Mouse (Mus musculus) lung, postnatal 14 days (tissue): ENCODE data around the gene Cd81.
A peak's percentile ranks its signal among the peaks of the same experiment; 100 is the strongest.

Experiments used
- DNase-seq: peaks from one replicate; pipeline ENCODE4 v3.0.0; 2021

Gene Cd81

DNA sequence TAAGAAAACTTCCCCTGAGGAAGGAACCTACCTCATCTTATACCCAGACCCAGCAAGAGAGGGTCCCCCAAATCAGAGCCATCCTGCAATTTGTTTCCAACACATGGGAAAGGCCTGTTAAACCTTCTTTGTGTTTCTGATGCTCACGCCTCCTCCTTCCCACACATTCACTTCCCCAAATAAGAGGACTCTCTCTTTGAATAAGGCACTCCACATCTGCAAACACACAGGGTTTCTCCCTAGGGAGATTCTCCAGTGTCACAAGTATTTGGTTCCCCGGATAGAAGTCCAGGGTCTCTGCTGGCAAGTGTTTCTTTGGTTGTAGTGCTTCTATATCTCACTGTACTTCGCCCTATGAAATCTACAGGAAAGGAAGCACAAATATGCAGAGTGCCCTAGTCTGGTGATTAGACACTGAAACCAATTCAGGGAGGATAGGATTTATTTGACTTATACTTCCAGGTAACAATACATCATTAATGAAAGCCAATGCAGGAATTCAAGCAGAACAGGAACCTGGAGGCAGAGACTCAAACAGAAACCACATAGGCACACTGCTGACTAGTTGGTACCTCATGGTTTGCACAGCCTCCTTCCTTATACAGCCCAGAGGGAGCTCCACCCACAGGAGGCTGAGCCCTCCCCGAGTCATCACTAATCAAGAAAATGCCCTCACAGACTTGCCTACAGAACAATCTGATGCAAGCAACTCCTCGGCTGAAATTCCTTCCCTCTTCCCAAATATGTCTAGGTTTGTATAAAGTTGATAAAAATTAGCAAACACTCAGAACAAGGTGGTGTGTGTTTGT, 31.0 kb upstream of the Cd81 start:
- no peak for DNase-seq

DNA sequence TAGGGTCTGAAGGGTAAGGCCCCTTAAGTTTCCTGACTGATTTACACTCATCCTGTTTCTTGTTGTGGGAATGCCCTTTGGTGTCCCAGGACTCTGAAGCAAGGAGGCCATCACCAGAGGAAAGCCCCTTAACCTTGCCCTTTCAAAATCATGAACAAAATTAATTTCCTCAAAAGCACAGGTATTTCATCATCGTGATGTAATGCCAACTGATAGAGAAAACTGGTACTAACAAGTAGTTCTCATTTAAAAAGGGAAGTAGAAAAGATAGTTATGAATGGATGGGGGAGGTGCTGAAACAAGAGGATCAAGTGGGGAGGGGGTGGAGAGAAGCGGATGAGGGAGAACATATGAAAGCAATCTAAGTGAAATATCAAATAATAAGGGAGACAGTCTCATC, 29.0 kb upstream of the Cd81 start:
- DNase-seq, result no peak

DNA sequence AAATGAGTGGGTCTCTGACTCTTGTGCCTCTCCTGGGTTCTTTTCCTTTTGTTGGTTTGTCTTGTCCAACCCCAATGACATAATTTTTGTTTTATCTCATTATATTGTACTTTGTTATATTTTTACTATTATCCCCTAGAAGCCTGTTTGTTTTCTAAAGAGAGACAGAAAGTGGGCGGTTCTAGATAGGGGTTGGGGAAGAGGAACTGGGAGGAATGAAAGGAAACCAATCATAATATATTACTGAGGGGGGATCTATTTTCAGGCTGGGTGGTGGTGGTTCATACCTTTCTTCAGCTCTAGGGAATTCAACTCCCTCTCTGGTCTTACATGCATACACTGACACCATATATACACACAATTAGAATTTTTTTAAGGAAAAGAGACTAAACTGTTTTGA, 28.2 kb upstream of the Cd81 start:
- DNase-seq, result no peak

DNA sequence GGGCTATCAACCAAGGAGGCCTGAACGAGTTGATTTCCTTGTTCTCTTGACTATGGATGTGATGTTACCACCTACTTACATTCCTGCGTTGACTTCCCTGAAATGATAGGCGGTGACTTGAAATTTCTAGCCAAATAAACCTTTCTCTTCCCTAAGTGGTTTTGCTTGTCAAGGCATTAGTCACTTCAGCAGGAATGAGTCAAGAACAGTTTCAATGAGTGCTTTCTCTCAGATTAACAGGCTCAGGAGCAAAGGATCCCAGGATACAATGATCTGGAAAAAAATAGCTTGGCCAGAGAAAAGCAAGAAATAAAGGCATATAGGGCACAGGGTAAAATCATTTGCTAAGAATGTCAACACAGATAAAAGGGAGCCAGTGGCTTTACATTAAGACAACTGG, 27.0 kb upstream of the Cd81 start:
- DNase-seq, result no peak

DNA sequence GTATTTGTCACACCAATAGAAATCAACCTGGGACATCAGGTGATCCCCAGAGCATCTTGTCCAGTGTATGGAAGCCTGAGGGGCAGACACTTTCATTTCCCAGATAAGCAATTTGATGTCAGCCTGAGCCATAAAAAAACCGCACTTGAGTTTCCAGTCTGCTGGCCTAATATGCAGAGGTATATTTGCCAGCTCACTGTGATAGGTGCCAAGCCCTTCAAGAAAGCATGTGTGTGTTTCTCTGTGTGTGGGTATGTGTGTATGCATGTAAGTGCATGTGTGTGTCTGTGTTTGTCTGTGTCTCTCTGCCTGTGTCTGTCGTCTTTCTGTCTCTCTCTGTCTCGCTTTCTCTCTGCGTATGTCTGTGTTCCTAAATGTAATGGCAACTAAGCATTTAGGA, 25.3 kb upstream of the Cd81 start:
- no peak for DNase-seq

DNA sequence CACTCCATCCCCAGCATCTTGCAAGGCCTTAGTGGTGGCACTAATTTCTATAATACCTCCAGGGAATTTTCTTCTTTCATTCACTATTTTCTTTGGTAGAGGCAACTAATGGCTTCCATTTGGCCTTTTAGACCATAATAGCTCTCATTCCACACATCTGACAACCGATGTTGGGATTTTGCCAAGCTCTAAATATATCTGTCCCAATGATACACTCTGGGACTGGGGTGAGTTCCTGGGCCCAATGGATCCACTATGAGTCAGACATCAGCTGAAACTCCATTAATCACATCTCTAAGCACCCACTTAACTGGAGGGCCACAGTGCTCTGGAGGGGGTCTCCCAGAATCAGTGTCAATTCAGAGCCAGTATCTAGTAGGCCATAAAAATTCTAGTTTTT, 20.7 kb upstream of the Cd81 start:
- DNase-seq, result no peak

DNA sequence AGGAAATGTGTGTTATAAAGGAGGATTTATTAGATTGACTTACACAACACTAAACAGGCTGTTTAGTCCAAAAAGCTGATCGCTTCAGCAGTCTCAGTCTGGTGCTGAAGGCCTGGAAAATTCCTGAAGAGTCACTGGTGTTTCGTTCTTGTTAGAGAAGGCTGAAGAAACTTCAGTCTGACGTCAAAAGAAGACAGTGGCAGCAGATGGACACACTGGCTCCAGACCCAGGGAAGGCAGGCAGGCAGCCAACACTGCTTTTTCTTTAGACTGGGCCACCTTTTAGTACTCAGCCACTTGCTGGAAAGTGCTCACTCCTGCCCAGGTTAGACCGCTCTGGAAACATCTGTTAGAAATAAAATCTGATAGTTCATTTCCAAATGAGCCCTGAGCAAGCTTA, 19.0 kb upstream of the Cd81 start:
- DNase-seq, result peak; percentile 65

DNA sequence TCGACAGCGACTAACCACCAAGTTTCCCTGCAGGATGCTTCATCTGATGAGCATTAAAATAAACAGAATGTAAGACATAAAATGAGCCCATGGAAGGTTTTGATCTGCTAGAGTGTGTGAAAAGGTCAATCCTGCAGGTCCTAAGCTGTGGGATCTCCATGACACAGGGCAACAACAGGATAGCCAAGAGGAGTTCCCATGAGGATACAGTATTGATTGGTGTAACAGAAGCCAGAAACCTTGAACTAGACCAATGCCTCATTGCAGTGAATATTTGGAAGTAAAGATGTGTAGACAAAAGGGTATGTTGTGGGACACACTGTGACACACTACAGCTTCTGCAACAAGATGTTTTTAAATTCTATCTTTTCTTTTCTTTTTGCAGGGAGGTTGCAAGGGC, 18.4 kb upstream of the Cd81 start:
- no peak for DNase-seq

DNA sequence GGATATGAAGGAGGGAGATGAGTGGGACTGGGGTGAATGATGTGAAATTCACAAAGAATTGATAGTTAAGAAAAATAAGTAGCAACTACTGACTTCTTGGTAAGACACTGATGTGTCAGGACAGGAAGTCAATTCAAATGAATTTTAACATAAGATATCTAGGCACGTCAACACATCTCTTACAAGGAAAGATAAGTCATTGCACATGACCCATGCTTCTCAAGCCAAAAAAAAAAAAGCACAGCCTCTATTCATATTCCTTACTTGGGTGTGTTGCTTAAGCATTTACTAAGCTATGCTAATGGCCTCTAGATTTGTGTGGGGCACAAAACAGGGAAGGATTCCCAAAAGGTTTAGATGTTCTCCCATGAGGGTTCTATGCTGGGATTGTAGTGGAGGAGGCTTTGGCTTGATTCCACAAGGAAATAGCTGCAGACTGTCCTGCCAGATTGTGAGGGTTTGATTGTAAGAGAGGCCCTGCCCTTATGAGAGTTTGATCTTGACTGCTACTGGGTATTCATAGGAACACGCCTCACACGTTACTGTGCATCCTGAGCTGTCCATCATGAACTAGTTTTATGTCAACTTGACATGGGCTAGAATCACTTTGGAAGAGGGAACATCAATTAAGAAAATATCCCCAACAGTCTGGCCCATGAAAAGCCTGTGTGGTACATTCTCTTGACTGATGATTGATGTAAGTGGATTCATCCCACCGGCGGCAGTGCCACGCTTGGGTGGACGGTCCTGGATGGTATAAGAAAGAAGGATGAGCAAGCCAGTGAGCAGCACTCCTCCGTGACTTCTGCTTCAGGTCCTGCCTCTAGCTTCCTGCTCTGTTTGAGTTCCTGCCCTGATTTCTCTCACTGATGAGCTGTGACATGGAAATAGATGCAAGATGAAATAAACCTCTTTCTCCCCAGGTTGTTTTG, 17.8 kb upstream of the Cd81 start:
- no peak for DNase-seq

DNA sequence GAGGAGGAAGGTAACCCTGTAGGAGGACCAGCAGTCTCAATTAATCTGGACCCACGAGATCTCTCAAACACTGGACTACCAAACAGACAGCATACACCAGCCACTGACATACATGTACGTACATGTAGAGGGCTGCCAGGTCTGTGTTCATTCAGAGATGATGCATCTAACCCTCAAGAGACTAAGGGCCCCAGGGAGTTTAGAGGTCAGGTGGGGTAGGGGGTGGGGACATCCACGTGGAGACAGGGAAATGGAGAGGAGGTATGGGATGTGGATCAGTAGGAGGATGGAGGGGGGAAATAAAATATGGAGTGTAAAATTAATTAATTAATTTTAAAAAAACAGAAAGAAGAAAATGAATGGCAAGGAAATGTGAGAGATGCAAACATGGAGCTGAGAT, 15.8 kb upstream of the Cd81 start:
- DNase-seq, result no peak

DNA sequence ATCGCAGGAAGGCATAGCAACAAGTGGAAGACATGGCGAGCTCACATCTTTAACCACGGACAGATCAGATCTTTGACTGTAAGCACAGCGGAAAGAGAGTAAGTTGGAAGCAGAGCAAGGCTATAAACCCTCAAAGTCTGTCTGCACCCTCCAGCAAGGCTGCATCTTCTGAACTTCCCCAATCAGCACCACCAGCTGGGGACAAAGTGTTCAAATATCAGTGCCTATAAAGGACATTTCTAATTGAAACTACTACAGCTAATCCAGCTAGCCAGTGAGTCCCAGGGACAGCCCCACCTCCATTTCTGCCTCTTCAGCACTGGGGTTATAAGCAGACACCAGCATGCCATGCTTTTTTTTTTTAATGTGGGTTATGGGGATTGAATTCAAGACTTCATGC, 15.2 kb upstream of the Cd81 start:
- DNase-seq, result no peak

DNA sequence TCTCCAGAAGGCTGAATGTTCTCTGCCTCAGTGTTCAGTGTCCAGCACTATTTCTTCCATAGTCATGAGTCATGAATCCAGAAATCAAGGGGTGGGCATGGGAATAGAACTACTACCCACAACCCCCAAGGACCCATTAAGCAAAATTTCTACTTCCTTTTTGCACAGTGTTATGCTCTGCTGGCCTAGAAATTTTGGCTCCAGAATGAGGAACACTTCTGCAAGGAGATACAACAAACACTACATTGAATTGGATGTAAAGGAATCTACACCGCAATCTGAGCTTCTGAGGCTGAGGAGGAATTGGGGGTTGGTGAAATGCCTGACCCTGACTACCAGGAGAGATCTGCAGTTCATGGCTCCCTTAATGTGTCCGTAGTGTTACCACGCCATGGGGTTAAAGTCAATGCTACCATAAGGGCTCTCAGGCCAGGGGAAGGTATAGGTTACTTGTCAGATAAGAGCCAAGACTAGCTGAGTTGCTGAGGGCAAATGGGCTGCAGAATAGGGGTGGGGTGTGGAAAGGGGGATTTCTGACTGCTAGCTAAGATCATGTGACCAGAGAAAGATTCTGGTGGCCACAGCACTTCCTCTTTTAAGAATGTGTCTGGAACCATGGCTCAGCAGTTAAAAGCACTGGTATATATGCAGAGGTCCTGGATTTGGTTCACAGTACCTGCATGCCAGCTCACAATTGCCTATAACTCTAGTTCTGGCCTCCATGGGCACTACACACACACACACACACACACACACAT, 14.2 kb upstream of the Cd81 start:
- DNase-seq, result no peak

DNA sequence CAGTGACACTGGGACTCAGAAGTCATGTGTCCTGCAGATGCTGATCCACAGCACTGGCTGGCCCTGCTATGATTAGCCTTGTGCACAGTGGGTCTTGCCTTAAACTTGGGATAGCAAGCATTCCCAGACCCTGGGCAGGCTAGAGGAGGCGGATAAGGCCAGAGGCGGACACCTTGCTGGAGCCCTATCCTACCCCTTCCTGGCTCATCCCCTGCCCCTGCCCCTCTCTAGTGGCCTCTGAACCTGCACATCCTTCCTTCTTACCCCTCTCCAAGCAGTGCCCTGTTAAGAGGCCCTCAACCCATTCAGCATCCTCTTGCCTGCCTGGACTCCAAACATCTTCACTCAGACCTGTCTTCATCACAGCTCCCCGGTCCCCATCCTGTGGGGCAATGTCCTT, 12.0 kb upstream of the Cd81 start:
- no peak for DNase-seq

DNA sequence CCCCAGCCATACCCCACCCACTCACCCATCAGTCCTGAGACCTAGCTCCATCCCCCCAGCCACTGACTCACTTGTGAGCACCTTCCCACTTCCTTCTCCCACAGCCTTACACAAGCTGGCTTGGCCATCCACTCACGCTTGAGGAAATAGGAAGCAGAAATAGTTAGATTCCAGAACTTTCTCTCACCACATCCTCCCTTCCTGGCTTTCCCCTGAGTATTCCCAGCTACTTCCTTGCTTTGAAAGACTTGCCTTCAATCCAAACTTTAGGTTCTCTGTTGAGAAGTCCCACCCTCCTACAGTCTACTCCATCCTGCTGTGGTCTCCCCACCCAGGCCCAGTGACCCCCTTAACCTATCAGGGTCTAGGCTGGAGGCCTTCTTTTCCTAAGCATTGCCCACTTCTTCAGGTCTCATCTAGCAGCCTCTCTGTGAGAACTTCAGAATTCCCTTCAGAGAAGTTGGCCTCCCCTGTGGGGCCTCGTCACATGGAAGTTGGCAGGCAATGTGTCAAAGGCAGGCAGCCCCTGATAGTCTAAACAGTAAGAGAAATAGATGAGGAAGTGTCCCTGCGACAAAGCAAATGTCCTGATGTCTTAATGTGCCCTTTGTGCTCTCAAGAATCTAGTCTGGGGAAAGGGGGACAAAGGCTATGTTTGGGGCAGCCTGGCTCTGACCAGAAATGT, 11.3 kb upstream of the Cd81 start:
- DNase-seq, result no peak

DNA sequence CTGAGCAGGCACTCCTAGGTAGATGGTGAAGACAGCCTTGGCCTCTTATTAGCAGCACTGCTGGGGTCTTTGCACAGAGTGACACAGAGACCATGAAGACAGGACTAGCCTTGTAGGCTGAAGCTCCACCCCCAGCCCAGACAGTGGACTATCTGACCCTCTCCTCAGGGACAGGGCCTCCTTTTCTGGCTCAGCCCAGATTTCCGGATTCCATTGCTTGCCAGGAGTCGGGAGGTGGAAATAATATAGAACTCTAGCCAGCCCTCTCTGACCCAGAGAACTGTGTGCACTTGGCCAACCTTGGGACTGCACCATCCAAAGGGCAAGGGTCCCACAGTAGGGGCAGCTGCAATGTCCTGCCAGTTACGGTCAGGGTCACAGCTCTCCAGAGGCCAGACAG, 10.4 kb upstream of the Cd81 start:
- peak; percentile 74 for DNase-seq

DNA sequence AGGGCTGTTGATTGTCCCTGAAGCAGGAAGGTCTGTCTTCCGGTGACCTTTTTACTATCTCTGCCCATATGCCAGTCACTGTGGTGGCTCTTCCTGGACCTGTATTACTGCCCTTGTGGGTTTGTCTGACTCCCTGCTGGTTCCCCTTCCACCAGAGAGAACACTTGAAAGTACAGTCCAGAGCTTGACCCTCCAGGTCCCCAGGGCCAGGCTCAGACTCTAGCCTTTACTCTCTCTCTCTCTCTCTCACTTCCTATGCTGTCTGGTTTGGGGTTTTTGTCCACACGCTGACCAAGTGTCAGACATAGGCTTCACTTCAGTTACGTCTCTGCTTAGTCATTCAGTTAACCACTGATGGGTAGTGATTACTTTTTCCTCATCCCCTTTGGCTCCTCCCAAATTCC, 9.6 kb upstream of the Cd81 start:
- DNase-seq, result no peak

DNA sequence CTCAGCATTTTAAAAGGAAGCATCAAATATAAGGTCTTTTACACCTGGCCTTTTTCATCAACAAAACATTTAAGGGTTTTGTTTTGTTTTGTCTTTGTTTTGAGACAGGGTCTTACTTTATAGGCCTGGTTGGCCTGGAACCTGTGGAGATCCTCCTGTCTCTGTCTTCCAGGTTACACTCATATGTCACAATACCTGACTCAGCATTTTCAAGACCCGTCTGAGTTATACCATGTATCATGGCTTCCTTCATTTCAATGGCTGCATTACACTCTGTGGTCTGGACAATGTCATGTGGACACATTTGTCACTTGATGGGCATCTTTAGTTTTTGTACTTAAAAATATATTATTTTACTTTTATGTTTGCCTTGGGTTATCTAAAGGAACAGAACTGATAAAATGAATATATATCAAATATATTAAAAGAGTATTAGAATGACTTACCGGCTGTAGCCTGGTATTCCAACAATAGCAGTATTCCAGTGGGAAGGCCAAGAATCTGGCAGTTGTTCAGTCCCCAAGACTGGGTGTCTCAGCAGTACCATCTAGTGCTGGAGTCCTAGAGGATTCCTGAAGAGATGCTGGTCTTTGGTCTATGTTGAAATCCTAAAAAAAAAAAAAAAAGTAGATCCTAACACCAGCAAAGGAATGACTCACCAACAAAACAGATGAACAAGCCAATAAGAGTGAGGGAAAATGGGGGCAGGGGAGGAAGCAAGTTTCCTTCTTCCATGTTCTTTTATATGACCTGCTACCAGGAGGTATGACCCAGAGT, 8.3 kb upstream of the Cd81 start:
- no peak for DNase-seq

DNA sequence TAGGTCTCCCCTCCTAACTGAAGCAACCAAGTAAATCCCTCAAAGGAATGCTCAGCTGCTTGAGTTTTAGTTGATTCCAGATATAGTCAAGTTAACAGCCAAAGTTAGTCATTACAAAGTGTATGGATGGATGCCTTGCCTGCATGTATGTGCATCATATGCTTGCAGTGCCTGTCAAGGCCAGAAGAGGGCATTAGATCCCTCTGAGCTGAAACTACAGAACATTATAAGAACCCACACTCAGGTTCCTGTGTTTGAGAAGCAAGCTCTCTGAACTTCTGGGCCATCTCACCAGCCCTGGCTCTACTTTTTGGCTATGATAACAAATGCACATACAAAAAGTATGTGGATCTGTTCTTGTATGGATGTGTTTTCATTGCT, 7.7 kb upstream of the Cd81 start:
- no peak for DNase-seq

DNA sequence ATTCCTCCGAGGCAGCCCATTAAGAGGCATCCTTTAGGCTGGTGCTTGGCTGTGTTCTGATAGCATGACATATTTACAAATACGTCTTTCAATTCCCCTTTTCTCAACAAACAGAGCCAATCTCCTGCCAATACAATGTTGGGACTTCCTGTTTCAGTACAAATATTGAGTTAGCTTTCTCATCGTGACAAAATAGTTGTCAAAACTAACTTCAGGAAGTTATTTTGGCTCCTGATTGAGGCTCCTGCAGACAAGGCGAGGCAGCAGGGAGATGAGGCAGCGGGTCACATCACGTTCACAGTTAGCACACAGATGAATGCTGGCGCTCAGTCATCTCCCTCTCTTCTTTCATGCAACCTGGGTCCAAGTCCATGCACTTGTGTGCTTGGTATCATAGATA, 6.2 kb upstream of the Cd81 start:
- DNase-seq, result no peak

DNA sequence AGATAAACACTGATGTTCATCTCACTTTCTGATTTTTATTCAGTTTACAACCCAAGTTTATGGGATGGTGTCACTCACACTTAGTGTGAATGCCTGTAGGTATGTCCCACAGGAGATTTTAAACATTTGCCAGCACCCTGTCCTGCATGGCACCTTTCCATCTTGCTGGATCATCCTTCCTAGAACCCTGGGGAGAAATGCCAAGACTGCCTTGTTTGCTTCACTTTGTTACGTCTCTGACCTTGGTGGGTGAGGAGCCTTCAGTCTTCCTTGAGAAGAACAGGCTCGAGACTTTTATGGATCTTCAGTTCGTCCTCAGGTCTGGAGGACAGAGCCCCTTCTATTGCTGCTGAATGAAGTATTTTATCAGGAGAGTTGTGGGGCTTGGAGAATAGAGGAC, 3.2 kb upstream of the Cd81 start:
- no peak for DNase-seq

DNA sequence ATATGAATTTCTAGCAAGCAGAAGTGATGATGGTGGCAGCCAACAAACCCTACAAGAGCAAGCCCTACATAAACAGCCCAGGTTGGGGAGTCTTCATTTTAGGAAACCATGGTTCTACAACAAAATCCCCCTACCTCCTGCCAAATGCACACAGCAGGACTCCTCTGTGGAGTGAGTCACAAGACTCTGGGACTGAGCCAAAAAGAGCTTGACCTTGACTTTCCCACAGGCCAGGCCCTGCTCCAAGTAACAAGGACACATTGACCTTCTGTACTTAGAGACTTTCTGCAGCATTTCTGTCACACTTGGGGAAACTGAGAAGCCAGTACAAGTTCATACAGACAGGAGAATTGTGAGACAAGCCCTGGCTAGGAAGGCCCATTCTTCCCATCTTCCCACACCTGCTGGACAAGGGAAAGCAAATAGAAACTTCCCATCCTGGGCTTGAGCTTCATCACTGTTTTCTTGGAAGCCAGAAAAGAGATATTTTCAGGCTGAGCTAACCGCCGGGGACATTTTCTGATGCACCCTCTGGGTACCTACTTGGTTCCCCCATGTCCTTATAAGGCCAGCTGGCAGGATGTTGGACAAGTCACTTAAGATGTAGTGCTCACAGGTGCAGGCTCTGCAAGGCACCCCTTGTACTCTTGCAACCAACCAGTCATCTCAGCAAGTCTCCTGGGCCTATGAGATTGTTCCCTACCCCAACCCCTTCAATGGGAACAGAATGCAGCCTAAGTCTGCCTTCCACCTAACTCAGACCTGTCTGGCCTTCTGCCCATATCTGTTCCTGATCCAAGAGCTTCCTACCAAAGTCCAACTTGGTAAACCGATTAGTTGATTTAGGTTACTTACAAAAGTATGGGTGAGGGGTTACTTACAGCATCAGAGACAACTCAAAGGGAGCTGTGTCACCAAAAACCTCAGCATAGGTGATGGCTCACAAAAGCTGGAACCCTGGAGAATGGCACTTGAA, 2.4 kb upstream of the Cd81 start:
- peak; percentile 64 for DNase-seq
